Mouse (Mus musculus) forebrain, embryonic 13.5 days (tissue): ENCODE measurements around the gene Resp18. TPM values are rescaled to one million over a fixed set of nuclear protein-coding genes. Genes with fewer than 3 reads are reported as not detected.

Experiments
- ATAC-seq: fragments of 200-750 bp; cut with Nextera tagmentation; 2 replicates; pipeline ENCODE4 v1.8.0; 2017
- H3K27ac ChIP-seq: fragments of 300-500 bp; sonication (generic); 2 replicates; pipeline ENCODE4 v1.5.1; 2015; ENCODE audit warnings: inconsistent platforms, mild to moderate bottlenecking, moderate library complexity
- H3K27me3 ChIP-seq: fragments of 300-500 bp; sonication (generic); 2 replicates; pipeline ENCODE4 v1.6.1; 2015; ENCODE audit warnings: mild to moderate bottlenecking, inconsistent platforms
- H3K36me3 ChIP-seq: fragments of 300-500 bp; sonication (generic); 2 replicates; pipeline ENCODE4 v1.6.1; 2015; ENCODE audit warnings: mild to moderate bottlenecking, inconsistent platforms; ENCODE audit not compliant: poor library complexity, severe bottlenecking
- H3K4me1 ChIP-seq: fragments of 300-500 bp; sonication (generic); 2 replicates; pipeline ENCODE4 v1.6.1; 2015; ENCODE audit warnings: inconsistent platforms
- H3K4me2 ChIP-seq: fragments of 300-500 bp; sonication (generic); 2 replicates; pipeline ENCODE4 v1.6.1; 2015; ENCODE audit warnings: inconsistent platforms, mild to moderate bottlenecking, moderate library complexity
- H3K4me3 ChIP-seq: fragments of 300-500 bp; sonication (generic); 2 replicates; pipeline ENCODE4 v1.5.1; 2015; ENCODE audit warnings: mild to moderate bottlenecking, inconsistent platforms
- H3K9ac ChIP-seq: fragments of 300-500 bp; sonication (generic); 2 replicates; pipeline ENCODE4 v1.6.1; 2015; ENCODE audit warnings: mild to moderate bottlenecking, inconsistent platforms
- H3K9me3 ChIP-seq: fragments of 300-500 bp; sonication (generic); replicated peaks from 2 replicates; pipeline ENCODE4 v1.6.1; 2016; ENCODE audit warnings: inconsistent platforms
- WGBS: fragments of 180-500 bp; shearing (Covaris S2); methylation state at CpG from one replicate; pipeline ENCODE4 v1.1.7; 2015; 5-methylcytosine and 5-hydroxymethylcytosine counted together
- polyA plus RNA-seq: library from polyadenylated mRNA; unstranded; fragments of >200 nt; fragmentation: Nextera tagmentation; extraction: Ambion mirVana; gene quantifications from 2 replicates; pipeline ENCODE4 v1.2.1, GENCODE M21; 2015

Gene Resp18
- polyA plus RNA-seq, 1 experiment from 2014 or later: 37.0 TPM

DNA sequence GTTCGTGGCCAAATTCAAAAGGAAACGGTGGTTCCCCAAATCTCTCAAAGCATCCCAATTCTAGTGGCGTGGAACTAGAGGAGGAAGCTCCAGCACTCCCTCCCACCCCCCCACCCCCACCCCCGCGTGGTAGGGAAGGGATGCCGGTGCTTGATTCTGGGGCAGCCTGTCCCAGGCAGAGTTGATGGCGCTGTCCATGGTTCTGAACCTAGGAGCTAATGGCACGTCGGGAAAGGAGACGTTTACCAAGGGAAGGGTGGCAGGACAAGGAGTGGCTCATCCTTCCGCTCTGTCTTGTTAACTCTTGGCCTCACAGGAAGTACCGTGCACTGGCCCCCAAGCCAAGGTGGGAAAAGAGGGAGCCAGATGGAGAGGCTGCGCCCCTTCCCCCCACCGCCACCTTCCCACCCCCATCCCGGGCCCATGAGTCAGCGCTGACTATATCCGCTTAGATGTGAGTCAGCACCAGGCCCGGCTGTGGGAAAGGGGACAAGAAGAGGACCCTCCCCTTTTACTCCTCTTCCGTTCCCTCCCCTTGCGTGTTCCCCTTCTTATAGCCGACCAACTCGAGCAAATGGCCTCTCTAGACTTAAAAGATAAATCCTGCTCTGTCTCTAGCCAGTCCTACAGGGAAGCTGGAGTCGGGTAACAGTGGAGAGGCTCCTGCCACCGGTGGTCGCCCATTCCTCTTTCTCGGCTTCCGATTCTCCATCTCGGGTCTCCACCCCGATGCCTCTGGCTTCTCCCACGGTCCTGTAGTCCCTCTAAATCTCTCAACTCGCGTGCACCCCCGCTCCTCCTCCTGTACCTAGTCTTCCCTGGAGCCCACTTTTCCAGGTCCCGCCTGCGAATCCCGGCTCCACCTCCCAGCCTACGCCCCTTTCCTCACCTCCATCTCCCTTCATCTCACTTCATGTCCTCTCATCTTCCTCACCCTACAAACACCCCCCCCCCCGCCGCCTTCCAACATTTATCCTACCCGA lies 15.0 kb downstream of the Resp18 start:
- H3K36me3 ChIP-seq: no peaks in the 10 kb centered on the region
- WGBS: 1% methylated on average over 39 of the region's 40 CpGs
- ATAC-seq: peak; percentile 21
- peak overlapping the region; percentile 56 for H3K9ac ChIP-seq
- peaks cover 72% of the 10 kb centered on the region for H3K27me3 ChIP-seq
- H3K4me3 ChIP-seq: peak overlapping the region; percentile 48
- H3K9me3 ChIP-seq: no peaks in the 10 kb centered on the region
- peak overlapping the region; percentile 72 for H3K4me2 ChIP-seq
- no peak overlapping the region for H3K27ac ChIP-seq
- peaks cover 13% of the 10 kb centered on the region for H3K4me1 ChIP-seq

DNA sequence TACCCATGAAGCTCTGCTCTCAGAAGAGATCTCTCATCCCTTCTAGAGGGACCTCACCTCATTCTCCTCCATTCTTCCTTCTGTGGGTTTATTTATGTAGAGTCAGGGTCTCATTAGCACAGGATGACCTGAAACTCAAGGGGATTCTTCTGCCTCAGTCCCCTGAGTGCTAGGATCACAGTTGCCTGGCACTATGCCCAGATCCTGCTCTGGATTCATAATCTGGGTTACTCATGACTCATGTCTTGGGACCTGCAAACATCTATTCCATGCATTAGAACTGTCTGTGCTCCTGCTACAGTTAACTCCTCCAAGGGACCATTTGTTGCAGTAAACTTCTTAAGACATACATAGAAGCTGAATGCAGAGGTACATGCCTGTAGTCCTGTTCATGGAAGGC lies 16.9 kb downstream of the Resp18 start:
- ATAC-seq: no peak
- H3K27me3 ChIP-seq: peaks cover 65% of the 10 kb centered on the region
- H3K27ac ChIP-seq: no peak overlapping the region
- H3K4me2 ChIP-seq: no peak overlapping the region
- H3K9ac ChIP-seq: no peak overlapping the region
- peaks cover 13% of the 10 kb centered on the region for H3K4me1 ChIP-seq
- H3K36me3 ChIP-seq: no peaks in the 10 kb centered on the region
- H3K4me3 ChIP-seq: no peak overlapping the region
- H3K9me3 ChIP-seq: no peaks in the 10 kb centered on the region

DNA sequence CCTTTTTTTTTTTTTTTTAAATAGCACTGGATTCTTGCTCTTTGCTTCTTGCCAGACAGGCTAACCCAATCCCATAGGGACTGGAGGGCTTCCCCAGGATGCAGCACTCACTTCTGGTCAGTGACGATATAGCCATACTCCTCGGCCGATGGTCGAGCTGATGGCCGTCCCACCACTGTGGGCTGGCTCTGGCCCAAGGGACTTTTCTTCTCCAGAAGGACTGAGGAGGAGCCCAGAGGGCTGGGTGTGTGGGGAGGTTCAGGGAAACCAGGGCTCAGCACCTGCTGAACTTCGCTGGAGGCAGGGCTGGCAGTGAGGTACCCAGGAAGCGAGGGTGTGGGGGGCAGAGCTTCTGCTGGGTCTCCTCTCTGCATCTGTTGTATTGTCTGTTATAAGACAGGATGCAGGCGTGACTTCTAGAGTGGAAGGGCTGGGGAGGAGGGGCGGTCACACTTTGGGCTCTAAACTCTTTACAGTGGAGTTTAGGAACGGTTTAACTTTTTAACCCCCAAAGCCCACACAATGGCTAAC lies 22.6 kb downstream of the Resp18 start:
- H3K4me1 ChIP-seq: peaks cover 7% of the 10 kb centered on the region
- H3K4me3 ChIP-seq: no peak overlapping the region
- H3K4me2 ChIP-seq: no peak overlapping the region
- ATAC-seq: no peak
- H3K27me3 ChIP-seq: peaks cover 11% of the 10 kb centered on the region
- 77% methylated on average over 10 of the region's 10 CpGs for WGBS
- no peak overlapping the region for H3K9ac ChIP-seq
- no peaks in the 10 kb centered on the region for H3K9me3 ChIP-seq
- no peaks in the 10 kb centered on the region for H3K36me3 ChIP-seq
- H3K27ac ChIP-seq: no peak overlapping the region

DNA sequence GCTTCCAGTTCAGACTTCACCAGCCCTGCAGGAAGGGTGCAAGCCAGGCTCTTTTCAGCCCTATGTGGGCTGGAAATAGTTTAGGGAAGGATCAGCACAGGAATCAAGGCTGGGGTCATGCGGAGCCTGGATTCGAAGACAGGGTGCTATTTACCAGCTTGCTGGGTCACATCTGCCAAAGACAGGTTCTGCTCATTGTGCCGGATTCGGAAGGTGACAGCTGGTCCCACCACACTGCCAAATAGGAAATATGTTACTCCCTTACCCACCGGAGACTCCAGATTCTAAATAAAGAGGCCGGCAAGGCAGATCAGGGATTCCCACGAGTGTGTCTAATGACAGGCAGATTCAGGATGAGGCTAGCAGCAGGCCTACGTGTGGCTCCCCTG lies 23.6 kb downstream of the Resp18 start:
- Histone ChIP-seq H3K9me3 (no peaks in the 10 kb centered on the region), H3K4me2 (no peak overlapping the region), H3K27me3 (peaks cover 7% of the 10 kb centered on the region; the same call in 1 of the 2 replicates), H3K36me3 (no peaks in the 10 kb centered on the region), H3K4me1 (peaks cover 7% of the 10 kb centered on the region), H3K9ac (no peak overlapping the region), H3K4me3 (no peak overlapping the region), H3K27ac (peak overlapping the region; percentile 35; the same call in 1 of the 2 replicates)
- peak; percentile 16; the same call in 1 of the 2 replicates for ATAC-seq
- WGBS: 67% methylated on average over 8 of the region's 8 CpGs

DNA sequence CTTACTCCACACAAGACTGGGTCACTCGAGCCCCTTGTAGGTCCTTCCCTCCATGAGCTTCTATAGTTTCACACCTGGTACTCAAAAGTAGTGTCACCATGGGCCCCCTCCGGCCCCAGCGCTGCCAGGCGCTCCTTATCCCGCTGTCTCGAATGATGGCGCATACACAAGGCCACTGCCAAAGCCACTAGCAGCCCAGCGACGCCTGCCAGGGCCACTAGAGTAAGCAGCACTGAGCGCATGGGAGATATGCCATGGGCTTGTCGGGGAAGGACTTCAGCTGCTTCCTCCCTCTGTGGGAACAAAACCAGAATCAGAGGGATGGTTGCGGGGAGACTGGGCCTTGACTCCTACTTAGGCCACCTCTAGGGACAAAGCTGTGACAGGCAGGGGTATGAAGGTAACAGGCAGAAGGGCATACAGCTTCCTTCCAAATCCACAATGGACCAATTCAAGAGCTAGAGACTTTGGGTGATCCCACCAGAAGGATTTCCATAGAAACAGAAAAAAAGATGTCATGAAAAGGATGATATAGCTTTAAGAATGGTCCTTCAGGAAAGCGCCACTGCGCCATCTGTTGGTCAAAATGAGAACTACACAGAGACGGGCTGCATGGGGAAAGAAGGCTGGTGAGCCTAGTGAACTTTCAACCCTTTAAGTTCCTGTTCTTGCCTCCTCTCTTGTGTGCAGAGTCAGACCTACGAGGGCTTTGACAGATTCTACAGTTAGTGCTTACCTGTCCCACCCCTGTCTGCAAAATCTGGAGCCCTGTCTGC lies 24.2 kb downstream of the Resp18 start:
- H3K27me3 ChIP-seq: peaks cover 7% of the 10 kb centered on the region; the same call in 1 of the 2 replicates
- peaks cover 7% of the 10 kb centered on the region for H3K4me1 ChIP-seq
- H3K9ac ChIP-seq: no peak overlapping the region
- H3K9me3 ChIP-seq: no peaks in the 10 kb centered on the region
- H3K4me3 ChIP-seq: no peak overlapping the region
- no peaks in the 10 kb centered on the region for H3K36me3 ChIP-seq
- 64% methylated on average over 16 of the region's 16 CpGs for WGBS
- H3K4me2 ChIP-seq: no peak overlapping the region
- ATAC-seq: peak; percentile 9
- no peak overlapping the region for H3K27ac ChIP-seq

DNA sequence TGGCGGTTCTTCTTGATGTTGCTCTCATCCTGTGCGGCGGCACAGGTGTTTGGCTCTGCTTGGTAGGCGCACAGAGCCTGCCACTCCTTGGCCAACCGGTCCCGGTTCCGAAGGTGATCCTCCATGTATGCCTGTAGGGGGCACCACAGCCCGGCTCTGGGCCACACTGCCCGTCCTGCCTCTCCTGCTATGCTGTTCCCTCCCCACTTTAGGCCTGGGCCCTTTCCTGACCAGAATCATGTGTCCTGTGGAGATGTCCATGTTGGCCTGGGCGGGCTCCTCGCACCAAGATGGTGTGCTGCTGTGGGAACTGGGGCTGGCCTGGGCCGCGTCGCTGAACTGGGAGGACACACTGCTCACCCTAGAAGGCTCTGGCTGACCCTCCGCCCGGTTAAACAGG lies 25.2 kb downstream of the Resp18 start:
- Histone ChIP-seq H3K9ac (no peak overlapping the region), H3K4me3 (no peak overlapping the region), H3K36me3 (no peaks in the 10 kb centered on the region), H3K4me2 (no peak overlapping the region), H3K27me3 (peaks cover 3% of the 10 kb centered on the region; the same call in 1 of the 2 replicates), H3K4me1 (peaks cover 14% of the 10 kb centered on the region), H3K27ac (no peak overlapping the region), H3K9me3 (no peaks in the 10 kb centered on the region)
- no peak for ATAC-seq
- 77% methylated on average over 16 of the region's 16 CpGs for WGBS

DNA sequence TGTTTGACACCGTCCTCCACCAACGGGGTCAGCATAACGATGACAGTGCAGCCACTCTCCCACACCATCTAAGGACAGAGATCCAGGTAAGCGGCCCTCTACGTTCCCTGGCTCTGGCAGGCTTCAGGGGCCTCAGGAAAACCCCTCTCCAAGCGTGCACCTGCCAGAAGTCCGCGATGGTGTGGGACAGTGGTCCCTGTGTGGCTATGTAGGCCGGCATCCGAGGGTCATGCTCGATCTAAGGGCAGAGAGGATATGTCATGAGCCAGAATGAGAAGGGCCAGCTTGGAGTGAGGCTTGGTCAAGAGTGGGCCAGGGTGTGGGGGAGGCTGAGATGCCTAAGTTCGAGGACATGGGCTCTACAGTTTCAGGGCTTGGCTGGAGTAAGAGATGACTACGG lies 25.9 kb downstream of the Resp18 start:
- 73% methylated on average over 13 of the region's 13 CpGs for WGBS
- Histone ChIP-seq H3K4me2 (no peak overlapping the region), H3K4me1 (peaks cover 21% of the 10 kb centered on the region), H3K4me3 (no peak overlapping the region), H3K27me3 (no peaks in the 10 kb centered on the region), H3K9ac (no peak overlapping the region), H3K9me3 (no peaks in the 10 kb centered on the region), H3K36me3 (no peaks in the 10 kb centered on the region), H3K27ac (no peak overlapping the region)
- no peak for ATAC-seq

DNA sequence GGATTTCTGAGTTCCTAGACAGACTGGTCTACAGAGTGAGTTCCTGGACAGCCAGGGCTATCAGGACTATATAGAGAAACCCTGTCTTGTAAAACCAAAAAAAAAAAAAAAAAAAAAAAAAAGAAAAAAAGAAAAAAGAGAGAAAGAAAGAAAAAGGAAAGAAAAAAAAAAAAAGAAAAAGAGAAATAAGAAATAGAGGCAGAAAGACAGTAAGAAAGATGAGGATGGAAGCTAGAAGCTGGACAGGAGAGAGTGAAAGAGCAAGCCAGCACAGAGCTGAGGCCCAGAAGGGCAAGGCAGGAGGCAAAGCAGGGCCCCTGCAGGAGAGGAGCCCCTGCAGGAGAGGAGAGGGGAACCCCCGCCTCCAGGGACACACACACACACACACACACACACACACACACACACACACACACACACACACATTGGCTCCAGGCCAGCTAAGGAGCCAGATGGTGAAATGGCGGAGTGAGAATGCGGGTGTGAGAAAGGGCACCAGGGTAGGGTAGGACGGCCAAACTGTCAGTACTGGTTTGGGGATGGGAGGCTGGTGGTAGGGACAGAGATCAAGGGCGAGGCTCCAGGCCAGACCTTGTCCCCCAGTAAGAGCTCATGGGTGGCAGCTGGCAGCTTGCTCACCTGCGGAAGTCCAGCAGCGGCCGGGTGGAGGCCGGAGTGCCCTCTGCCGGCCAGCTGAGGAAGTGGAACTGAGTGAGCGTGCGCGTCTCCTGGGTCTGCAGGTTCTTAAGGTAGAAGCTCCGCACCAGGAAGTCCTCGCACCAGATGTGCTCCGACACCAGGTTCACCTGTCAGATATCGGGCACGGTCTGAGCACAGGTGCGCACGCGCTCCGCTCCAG lies 26.9 kb downstream of the Resp18 start:
- Histone ChIP-seq H3K36me3 (no peaks in the 10 kb centered on the region), H3K27me3 (no peaks in the 10 kb centered on the region), H3K4me3 (peak overlapping the region; percentile 18), H3K27ac (no peak overlapping the region), H3K9ac (0 out of 2 replicates have a peak overlapping the region, but pooled peaks have one; percentile 5), H3K4me2 (peak overlapping the region; percentile 54), H3K4me1 (peaks cover 23% of the 10 kb centered on the region), H3K9me3 (no peaks in the 10 kb centered on the region)
- ATAC-seq: peak; percentile 42
- WGBS: 2% methylated on average over 22 of the region's 22 CpGs

DNA sequence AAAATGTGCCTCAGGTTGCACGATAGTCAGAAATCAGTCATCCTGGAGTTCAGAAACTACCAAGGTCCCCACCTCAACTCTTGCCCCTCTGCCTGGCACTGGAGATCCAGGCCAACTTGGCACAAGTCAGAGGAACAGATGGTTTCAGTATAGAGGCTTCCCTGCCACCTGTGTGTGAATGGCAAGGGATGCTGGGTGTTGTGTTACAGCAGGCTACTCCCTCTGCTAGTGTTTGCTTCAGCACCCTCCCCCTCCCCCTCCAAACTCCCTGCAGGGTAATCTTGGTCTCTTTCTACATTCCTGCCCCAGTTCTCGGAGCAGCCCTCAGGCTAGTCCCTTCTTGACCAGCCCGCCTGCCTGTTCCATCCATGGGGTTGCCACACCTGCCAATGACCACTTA lies 27.7 kb downstream of the Resp18 start:
- Histone ChIP-seq H3K9ac (no peak overlapping the region), H3K27ac (peak overlapping the region; percentile 57), H3K36me3 (no peaks in the 10 kb centered on the region), H3K4me1 (peaks cover 23% of the 10 kb centered on the region), H3K9me3 (no peaks in the 10 kb centered on the region), H3K4me2 (no peak overlapping the region), H3K27me3 (no peaks in the 10 kb centered on the region), H3K4me3 (no peak overlapping the region)
- no peak for ATAC-seq
- 54% methylated on average over 3 of the region's 3 CpGs for WGBS

DNA sequence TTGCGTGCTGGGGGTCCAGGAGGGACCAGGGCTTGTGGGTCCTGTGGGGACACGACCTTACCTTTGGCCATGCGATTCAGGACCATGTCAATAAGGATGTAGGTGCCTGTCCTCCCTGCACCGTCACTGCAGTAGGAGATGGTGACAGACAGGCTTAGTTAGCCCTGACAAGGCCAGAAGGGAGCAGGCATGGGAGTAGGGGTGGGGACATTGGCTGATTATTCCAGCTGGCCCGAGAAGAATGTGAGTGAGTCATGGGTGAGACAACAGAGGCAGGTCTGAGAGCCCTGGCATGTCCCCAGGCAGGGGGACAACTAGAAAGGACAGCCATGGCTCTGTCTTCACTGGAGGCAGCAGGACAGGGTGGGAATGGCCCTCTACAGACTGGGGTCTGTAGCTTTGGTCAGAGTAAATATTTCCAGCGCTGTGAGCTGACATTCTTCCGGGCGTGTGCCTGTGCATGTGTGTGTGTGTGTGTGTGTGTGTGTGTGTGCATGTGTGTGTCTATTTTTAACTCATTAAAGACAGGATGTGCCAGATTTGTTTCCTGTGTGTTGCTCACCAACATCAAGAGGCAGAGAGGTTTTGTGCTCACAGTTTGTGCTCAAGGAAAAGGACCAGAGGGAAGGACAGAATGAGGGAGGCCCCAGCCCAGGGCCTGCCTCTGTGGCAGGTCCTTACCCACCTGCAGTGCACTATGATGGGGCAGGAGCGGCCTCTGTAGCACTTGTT lies 30.0 kb downstream of the Resp18 start:
- Histone ChIP-seq H3K9me3 (no peaks in the 10 kb centered on the region), H3K36me3 (peaks cover 11% of the 10 kb centered on the region), H3K9ac (peak overlapping the region; percentile 12; the same call in 1 of the 2 replicates), H3K27me3 (no peaks in the 10 kb centered on the region), H3K4me1 (peaks cover 23% of the 10 kb centered on the region), H3K4me3 (no peak overlapping the region), H3K4me2 (no peak overlapping the region), H3K27ac (no peak overlapping the region)
- 58% methylated on average over 9 of the region's 9 CpGs for WGBS
- ATAC-seq: no peak
